Mouse (Mus musculus): ENCODE data around the gene Hbs1l. TPM values are rescaled to one million over a fixed set of nuclear protein-coding genes. Genes with fewer than 3 reads are reported as not detected.
A peak's percentile ranks its signal among the peaks of the same experiment; 100 is the strongest.

The Hbs1l gene
- total and polyA plus RNA-seq, 3 experiments, result 103 to 115 TPM; not detected in 1

- TF ChIP-seq CTCF (IDR thresholded peaks at IDR 0.05 in 2 of 3, conservative IDR thresholded peaks at IDR 0.05 in 1 of 3; ENCODE audit: control insufficient read depth in 1 of 3, insufficient read depth in 1 of 3, low read depth in 2 of 3, low read length in 3 of 3, poor library complexity in 1 of 3, severe bottlenecking in 1 of 3), result no peak
- no peak for TF ChIP-seq E2F4 (IDR thresholded peaks at IDR 0.05; ENCODE audit: borderline replicate concordance, low read depth, low read length)
- TF ChIP-seq ELF1 (IDR thresholded peaks at IDR 0.05; ENCODE audit: low read depth, low read length), result no peak
- Histone ChIP-seq H3K4me1 (ENCODE audit: control insufficient read depth in 1 of 2, insufficient read depth in 2 of 2, low read length in 2 of 2) (peaks cover 7 to 18% of the 10 kb centered on the region in 2 experiments), H3K9ac (ENCODE audit: control insufficient read depth, low read depth, low read length, poor library complexity, severe bottlenecking) (no peak overlapping the region), H3K27ac (ENCODE audit: control insufficient read depth, low read depth, low read length) (no peak overlapping the region), H3K27me3 (ENCODE audit: control insufficient read depth in 1 of 2, insufficient read depth in 2 of 2, low read length in 2 of 2) (no peaks in the 10 kb centered on the region), H3K4me3 (ENCODE audit: control insufficient read depth in 1 of 2, insufficient read depth in 1 of 2, low read depth in 2 of 2, low read length in 2 of 2) (no peak overlapping the region), H3K79me2 (ENCODE audit: control insufficient read depth, insufficient read depth, low read length, poor library complexity) (peaks cover 27% of the 10 kb centered on the region), H3K36me3 (ENCODE audit: control insufficient read depth in 1 of 2, insufficient read depth in 2 of 2, low read length in 2 of 2) (peaks cover 11 to 22% of the 10 kb centered on the region in 2 experiments), H3K9me3 (replicated peaks; ENCODE audit: insufficient read depth, low read length) (no peaks in the 10 kb centered on the region)
- DNase-seq (ENCODE audit: low read depth, low spot score), result no peak
Measured at GRCm38 (mm10) chr10:21294217-21294616, 1.6 kb upstream of the Hbs1l start.

- Histone ChIP-seq H3K4me3 (ENCODE audit: control insufficient read depth in 1 of 2, insufficient read depth in 1 of 2, low read depth in 2 of 2, low read length in 2 of 2) (peak overlapping the region; percentile 57 to 90), H3K9me3 (replicated peaks; ENCODE audit: insufficient read depth, low read length) (no peaks in the 10 kb centered on the region), H3K27ac (ENCODE audit: control insufficient read depth, low read depth, low read length) (peak overlapping the region; percentile 68), H3K27me3 (ENCODE audit: control insufficient read depth in 1 of 2, insufficient read depth in 2 of 2, low read length in 2 of 2) (no peaks in the 10 kb centered on the region), H3K79me2 (ENCODE audit: control insufficient read depth, insufficient read depth, low read length, poor library complexity) (peaks cover 31% of the 10 kb centered on the region), H3K4me1 (ENCODE audit: control insufficient read depth in 1 of 2, insufficient read depth in 2 of 2, low read length in 2 of 2) (peaks cover 7 to 18% of the 10 kb centered on the region in 2 experiments), H3K36me3 (ENCODE audit: control insufficient read depth in 1 of 2, insufficient read depth in 2 of 2, low read length in 2 of 2) (peaks cover 13 to 22% of the 10 kb centered on the region in 2 experiments), H3K9ac (ENCODE audit: control insufficient read depth, low read depth, low read length, poor library complexity, severe bottlenecking) (peak overlapping the region; percentile 80)
- no peak for DNase-seq (ENCODE audit: low read depth, low spot score)
- TF ChIP-seq TAL1 (IDR thresholded peaks at IDR 0.05; ENCODE audit: low read length) (no peak), MAZ (IDR thresholded peaks at IDR 0.05; ENCODE audit: low read depth, low read length) (no peak), MEF2A (IDR thresholded peaks at IDR 0.05; ENCODE audit: extremely low read depth, insufficient replicate concordance, low read depth, low read length, poor library complexity, severe bottlenecking) (no peak), POLR2A (IDR thresholded peaks at IDR 0.05; ENCODE audit: control insufficient read depth in 1 of 2, insufficient read depth in 1 of 2, low read depth in 1 of 2, low read length in 2 of 2, poor library complexity in 1 of 2) (no peak), SIN3A (IDR thresholded peaks at IDR 0.05; ENCODE audit: low read length) (no peak), USF2 (IDR thresholded peaks at IDR 0.05; ENCODE audit: borderline replicate concordance in 1 of 2, insufficient read depth in 1 of 2, low read depth in 1 of 2, low read length in 2 of 2) (no peak), ZKSCAN1 (IDR thresholded peaks at IDR 0.05; ENCODE audit: low read depth, low read length) (no peak), ETS1 (IDR thresholded peaks at IDR 0.05; ENCODE audit: low read depth, low read length) (no peak), ELF1 (IDR thresholded peaks at IDR 0.05; ENCODE audit: low read depth, low read length) (no peak), MYB (IDR thresholded peaks at IDR 0.05; ENCODE audit: low read depth, low read length) (no peak), TCF12 (IDR thresholded peaks at IDR 0.05; ENCODE audit: low read depth, low read length) (no peak), POLR2AphosphoS5 (IDR thresholded peaks at IDR 0.05; ENCODE audit: borderline replicate concordance, low read depth, low read length) (no peak), MAX (IDR thresholded peaks at IDR 0.05; ENCODE audit: low read length) (no peak), GABPA (IDR thresholded peaks at IDR 0.05; ENCODE audit: low read depth, low read length) (no peak), UBTF (IDR thresholded peaks at IDR 0.05; ENCODE audit: borderline replicate concordance, insufficient read depth, low read depth, low read length) (no peak), GATA1 (IDR thresholded peaks at IDR 0.05; ENCODE audit: low read depth, low read length) (no peak), SMC3 (IDR thresholded peaks at IDR 0.05; ENCODE audit: low read depth, low read length) (no peak), ZMIZ1 (IDR thresholded peaks at IDR 0.05; ENCODE audit: low read depth, low read length) (no peak), ZNF384 (IDR thresholded peaks at IDR 0.05; ENCODE audit: low read depth, low read length) (no peak)
Measured at GRCm38 (mm10) chr10:21295397-21295758, 401 bp upstream of the Hbs1l start.

Data from MEL (cell line).